Mouse (Mus musculus) gastrocnemius, adult 18-20 months (tissue): ENCODE data around the gene Tns1. TPM values are rescaled to one million over a fixed set of nuclear protein-coding genes. Genes with fewer than 3 reads are reported as not detected.
A peak's percentile ranks its signal among the peaks of the same experiment; 100 is the strongest.

Experiments used
- DNase-seq: peaks from one replicate; pipeline ENCODE4 v3.0.0; 2021; ENCODE audit warnings: low spot score
- total RNA-seq, 2 experiments: library from RNA; stranded (reverse); gene quantifications; 2 replicates each; pipeline ENCODE4 v1.2.3; 2021

The Tns1 gene
- total RNA-seq, 2 experiments from 2014 or later, result 226 to 298 TPM

DNA sequence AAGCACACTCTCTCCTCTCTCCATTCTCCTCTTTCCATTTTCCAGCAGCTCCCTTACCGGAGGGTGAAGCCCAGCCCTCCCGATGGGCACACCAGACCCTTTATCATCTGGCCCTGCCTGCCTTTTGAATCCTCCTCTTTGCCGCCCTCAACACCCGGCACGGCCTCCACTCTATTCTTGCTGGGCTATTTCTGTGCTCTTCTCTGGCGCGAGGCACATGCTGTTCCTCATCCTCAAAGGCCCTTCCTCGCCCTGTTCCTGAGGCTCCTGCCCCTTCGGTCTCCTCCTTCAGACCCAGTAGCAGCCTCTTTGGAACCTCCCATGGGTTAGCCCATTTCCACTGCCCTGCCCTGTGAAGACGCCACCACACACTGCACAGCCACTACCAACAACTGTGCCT is 164.5 kb downstream of the Tns1 start:
- no peak for DNase-seq

DNA sequence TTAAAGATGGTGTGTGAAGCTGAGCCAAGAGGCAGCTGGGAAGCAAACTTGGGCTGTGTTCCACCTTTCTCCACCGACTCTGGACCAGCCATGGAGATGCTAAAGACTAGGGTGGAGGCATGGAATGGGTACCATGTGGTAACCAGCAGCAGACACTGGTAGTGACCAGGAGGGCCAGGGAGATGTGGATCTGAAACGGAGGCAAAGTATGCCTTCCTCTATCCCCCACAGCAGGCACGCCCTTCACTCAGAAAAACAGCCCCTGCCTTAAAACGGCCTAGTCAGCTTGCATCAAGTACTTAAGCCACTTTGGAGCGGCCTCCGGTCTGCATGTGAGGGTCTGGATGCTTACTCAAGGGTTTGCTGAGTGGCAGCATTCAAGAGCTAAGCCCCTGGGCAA is 164.9 kb downstream of the Tns1 start:
- no peak for DNase-seq

DNA sequence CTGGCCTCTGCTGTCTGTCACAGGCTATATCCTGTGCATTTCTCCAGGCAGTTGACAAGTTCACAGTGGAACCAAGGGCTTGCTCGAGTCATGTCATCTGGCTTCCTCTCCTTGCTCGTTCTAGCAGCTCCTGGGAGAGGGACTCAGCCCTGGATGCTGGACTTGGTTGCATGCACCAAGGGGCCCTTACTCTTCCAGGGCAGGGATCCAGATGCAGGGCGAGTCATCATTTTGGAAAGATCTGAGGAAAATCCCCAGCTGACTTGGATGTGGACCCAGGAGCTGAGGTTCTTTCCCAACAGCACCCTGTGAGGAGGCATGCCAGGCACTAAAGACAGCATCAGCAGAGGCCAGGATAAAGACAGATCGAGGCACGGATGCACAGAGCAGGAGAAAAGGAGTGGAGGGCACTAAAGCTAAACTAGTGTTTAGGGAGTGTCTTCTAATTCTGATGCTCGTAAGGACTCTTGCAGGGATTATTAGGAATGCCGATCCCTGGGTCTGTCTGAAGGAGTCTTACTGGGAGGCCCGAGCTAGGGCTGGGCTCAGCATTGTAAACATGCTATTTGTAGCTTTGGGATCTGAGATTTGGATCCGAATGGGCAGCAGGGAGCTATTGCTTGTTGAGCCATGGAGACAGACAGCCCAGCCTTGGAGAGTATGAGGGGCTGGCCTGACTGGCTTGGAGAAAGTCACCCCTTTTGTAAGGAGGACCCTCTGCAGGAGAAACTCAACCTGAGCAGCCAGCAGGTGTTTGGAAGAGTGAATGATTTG is 165.9 kb downstream of the Tns1 start:
- DNase-seq, result peak; percentile 78

DNA sequence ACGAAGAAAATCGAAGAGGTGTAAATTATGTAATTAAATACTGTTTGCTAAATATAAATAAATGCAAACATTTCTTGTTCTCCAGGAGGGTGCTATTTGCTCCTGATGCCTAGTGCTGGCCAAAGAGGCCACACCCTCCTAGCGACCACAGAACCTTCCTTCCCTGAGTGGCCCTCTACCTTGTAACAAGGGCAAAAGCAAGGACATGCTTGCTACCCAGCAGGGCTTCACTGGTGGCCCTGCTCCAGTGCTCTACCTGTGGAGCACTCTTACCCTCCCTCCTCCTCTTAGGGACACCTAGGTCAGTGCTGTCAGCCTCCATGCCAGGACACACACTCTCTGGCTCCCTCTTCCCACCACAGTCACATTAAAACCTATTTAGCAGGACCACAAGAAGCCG is 166.8 kb downstream of the Tns1 start:
- no peak for DNase-seq

DNA sequence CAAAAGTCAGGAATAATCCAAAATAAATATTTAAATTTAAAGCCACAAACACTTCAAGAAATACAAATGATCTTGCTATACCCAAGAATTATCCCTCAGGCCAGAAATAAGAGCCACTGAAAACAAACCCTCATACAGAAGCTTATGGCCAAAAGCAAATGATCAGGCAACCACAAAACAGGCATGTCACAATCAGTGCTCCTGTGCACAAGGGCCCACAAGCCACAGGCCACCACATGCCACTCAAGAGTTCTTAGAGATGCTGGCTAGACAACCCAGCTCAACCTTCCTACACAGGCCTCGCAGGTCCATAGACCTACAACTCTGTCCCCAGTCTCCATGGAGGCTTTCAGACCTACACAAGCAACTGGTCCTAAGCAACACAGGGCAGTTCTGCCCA is 167.9 kb downstream of the Tns1 start:
- no peak for DNase-seq

DNA sequence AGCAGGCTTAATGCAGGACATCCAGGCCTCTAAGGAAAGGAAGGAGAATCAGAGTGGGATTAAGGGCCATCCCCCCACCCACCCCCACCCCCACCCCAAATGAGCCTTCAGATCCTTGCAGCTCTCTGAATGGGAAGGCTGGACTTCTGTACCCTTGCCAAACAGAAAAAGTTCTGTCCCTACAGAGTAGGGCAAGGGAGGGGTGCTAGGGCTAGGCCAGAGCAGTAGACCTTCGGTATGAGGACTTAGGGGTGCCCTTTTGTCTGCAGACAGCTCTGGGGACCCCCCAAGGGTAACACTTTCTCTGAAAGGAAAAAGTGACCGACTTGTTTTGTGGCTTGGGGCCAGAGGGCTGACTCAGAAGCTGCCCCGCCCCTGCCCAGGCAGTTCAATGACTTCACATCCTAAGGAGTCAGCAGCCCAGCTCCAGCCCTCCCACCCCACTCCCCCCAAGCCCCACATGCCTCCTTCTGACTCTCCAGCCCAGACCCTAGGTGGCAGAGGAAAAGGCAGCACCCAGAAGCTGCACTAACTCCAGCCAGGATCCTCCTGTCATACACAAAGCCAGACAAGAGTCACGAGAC is 168.9 kb downstream of the Tns1 start:
- DNase-seq, result peak; percentile 78

DNA sequence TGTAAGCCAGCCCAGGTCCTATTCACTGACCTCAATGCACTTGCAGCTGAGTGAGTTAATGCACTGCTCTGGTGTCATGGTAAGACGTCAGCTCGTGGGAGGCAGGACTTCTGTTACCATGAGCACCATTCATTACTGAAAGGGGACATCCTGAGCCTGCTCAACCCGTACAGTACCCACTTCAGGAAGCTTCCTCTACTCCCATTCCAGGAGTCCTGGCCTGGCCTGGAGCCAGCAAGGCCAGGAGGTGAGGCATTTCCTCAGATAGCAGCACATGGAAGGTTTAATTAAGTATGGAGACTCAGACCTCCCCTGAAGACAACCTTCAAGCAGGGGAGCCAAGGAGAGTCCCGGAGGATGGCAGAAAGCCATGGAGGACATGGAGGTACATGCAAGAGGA is 169.6 kb downstream of the Tns1 start:
- no peak for DNase-seq

DNA sequence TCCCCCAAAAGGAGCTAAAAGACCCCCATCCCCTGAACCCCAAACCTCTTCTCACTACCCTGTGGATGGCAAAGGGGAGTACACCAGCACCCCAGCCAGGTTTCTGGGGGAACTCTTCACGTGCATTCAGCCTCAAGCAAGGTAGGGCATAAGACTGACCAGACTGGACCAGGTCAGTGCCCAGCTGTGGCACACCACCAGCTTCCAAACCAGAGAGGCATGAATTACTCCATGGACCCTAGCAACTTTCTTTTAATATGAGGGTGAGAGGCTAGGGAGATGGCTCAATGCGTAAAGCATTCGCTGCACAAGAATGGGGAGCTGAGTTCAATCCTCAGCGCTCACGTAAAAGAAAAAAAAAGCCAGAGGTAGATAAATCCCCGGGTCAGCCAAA is 170.2 kb downstream of the Tns1 start:
- no peak for DNase-seq

DNA sequence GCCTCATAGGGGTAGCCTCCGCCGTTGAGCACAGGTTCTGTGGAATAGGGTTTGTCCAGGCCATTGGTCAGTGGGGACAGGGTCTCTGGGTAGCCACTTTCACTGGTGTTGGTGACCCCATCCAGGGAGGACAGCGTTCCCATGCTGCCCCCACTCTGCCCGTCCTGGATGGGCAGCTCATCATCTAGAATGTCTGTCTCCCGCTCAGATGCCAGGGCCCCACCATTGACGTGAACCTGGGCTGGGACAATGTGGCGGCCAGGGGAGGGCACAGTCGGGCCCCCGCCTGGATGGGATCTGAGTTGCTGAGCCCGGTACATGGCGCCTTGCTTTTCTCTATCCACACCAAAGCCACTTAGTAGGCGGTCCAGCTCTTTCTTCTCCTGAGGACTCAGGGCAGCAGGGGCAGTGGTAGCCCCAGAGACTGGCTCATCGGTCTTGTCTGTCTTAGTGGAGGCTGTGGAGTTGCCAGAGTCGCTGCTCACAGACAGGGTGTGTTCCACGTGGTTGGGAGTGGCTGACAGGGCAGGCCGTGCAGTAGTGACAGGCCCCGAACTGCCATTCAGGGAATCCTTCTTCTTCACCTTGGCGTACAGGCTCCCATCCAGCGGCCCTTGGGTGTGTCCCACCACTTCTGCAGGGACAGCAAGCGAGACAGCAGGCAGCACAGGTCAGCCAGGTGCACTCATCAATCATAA is 170.8 kb downstream of the Tns1 start:
- no peak for DNase-seq

DNA sequence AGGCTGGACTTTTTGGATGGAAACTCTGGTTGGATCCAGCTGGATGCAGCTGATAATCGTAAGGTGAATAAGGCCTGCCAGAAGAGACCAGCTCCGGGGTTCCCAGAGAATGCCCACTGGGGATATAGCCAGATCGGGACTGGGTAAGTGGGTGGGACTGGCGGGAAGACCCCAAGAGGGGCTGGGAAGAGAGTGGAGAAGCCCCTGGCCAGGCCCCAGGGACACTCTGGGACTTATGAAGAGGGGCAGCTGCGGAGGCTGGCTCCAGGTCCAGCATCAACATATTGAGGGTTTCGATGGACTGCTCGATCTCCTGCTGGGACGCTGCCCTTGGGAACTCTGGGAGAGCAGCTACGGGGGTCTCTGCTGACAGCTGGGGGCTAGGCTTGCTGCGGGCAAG is 171.7 kb downstream of the Tns1 start:
- DNase-seq, result no peak

DNA sequence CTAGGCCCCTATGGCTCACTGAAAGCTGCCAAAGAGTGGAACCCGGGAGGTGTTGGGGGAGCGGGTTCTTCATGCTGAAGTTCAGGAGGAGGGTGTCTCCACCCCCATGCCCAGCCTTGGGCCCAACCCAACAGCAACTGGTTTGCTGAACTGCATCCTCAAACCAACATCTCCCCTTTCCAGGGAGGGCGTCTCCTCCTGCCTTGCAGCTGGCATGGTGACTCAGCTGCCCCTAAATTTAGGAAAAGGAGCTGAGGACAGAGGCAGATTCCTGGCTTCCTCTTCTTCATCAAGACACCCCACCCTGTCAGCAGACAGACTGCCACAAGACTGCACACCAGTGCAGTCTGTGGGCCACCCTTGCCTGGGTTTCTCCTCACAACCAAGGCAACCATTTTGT is 173.1 kb downstream of the Tns1 start:
- no peak for DNase-seq

DNA sequence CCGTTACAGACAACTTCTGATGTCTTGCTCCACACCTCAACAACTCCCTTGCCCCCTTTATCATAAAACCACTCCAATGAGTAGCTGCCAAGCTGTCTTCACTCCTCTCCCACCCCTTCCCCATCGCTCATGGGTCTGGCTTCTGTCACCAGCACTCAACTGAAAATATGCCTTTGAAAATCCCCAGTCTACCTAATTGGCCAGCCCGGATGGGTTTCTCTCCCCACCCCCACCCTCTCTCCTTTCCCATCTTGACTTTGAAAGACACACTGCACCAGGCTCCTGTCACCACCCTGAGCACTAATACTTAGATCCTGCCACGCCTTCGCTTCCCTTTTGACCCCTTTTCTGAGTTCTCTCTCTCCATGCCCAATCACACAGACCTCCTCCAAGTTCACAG is 175.5 kb downstream of the Tns1 start:
- DNase-seq, result no peak

DNA sequence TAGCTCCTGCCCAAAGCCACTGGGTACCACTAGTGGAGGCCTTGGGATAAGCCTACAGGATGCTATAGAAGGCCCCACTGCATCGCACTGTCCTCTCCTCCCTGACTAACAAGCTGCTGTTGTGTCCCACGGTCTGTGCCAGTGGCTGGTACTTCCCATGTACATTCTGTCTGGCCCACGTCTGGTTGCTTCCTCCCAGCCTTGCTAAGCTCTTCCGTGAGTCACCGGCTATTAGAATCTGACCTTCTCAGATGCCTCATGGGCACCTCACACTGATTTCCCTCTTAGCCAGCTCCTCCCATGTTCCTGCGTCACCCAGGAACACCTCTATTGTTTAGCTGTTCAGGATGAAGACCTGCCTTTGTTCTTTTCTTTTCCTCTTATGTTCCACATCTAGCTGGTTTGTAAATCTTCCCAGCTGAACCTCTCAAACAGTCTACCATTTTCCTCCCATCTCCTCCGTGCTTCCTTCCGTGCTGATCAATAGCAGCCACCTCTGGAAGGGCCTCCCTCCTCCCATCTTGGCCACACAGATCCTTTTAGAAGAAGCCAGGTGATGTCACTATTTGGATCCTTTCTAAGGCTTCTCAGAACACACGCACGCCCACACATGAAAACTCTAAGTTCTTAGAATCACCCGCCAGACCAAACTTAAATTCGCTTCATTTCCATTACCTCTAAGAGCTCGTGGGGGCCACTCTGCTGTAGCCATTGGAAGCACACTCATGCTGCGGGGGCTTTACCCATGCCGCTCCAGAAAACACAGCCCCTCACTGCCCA is 176.5 kb downstream of the Tns1 start:
- no peak for DNase-seq

DNA sequence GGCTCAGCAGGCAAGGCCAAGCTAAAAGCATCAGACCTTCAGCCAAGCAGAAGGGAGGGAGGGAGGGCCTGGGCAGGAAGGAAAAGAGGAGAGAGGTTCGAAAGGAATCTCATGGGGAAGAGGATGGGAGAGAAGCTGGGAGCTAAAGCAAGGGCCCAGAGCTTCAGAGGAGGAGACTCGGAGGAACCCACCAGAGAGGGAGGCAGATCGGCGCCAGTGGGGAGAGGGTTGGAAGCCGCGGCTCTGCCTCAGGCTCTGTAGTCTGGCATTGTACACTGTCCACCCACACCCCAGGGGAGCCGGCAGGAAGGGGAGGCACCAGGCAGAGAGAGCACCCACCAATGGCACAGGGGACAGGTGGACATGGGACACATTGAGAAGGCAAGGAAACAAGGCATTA is 177.5 kb downstream of the Tns1 start:
- no peak for DNase-seq

DNA sequence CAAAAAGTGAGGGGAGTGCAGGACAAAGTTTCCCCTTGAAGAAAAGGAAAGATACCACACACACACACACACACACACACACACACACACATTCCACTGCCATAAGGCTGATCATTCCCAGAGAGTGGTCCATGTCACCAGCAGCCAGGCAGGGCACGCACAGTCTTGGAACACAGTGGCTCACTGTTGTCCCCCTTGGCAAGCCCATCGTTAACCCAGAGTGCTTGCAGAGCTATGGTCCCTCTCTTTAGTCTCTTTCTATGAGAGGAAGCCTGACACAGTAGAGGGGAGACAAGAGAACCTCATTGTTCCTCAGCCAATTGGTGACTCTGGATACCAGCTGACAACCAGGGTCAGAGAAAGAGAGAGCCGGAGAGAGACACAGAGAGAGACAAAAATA is 179.9 kb downstream of the Tns1 start:
- no peak for DNase-seq

DNA sequence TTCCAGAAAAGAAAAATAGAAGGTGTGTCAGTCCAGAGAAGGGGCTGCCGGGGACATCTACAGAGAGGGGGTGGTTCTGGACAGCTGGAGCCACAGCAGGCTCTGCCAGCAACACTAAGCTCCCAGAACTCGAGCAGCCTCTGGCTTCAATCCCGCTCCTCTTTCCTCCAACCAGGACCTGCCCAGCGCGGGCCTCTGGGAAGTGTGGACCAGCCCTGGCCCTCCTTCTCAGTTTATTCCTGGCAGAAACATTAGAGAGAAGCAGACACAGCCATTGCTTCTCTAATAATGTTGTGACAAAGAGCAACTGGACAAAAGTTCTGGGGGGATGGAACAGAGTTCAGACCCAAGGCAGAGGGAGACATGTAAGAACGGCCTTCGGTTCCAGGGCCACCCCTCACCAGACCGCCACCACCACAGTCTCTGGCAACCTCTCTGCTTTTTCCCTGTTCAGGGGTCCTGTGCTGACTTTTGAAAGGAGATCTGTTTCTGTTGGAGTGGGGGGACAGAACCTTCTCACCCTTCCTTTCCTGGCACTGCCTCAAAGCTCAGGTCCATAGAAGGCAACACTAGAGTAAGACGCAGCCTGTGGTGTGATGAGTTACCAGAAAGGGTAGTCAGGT is 180.5 kb downstream of the Tns1 start:
- DNase-seq, result peak; percentile 92

DNA sequence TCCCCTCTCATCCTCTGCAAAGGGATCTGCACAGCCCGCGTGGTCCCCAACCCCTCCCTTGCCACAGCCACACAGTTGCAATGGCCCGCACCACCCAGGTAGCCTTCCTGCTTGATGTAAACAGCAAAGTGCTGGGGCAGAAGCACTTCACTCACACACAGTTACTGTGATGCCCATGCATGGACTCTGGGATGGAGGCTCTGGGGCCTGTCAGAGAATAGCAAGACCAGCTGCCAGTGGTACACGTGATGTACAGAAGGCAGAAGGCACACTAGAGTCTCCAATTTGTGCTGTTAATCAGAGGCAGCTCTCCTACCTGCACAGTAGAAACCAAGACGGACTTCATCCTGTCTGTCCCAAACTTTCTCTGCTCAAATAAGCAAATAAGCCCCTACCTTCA is 181.0 kb downstream of the Tns1 start:
- DNase-seq, result no peak

DNA sequence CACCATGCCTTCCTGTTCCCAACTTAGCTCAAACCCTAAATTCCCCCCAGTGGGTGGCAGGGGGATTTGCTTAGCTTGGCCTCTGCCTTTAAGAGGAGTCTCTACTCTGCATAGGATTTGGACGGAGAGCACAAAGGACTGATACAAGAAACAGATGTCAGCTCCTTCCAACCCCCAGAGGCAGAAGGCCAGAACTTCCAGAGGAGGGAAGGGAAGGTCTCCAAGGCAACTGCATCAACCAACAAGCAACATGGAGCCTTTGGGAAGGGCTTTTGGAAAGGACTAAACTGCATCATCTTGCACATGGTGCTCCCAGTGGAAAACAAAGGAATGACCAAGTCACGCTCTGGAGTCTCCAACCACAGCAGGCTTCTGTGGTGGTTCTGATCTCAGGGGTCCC is 182.0 kb downstream of the Tns1 start:
- peak; percentile 84 for DNase-seq

DNA sequence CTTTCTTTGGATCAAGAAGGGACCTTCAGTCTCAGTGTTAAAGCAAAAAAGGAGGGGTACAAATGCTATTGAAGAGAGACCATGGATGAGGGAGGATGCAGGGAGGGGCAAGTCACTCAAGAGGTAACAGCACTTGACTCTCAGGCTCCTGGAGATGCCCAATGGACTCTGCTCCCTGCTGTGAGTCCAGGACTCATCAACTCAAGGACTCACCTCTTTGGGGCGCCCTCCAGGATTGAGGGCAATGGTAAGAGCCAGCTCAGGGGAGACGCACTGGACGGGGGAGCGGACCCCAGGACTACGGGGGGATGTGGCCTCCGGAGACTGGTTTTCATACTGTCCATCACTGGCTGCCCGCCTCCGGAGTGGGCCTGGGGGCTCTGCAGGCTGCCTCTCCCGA is 182.6 kb downstream of the Tns1 start:
- no peak for DNase-seq

DNA sequence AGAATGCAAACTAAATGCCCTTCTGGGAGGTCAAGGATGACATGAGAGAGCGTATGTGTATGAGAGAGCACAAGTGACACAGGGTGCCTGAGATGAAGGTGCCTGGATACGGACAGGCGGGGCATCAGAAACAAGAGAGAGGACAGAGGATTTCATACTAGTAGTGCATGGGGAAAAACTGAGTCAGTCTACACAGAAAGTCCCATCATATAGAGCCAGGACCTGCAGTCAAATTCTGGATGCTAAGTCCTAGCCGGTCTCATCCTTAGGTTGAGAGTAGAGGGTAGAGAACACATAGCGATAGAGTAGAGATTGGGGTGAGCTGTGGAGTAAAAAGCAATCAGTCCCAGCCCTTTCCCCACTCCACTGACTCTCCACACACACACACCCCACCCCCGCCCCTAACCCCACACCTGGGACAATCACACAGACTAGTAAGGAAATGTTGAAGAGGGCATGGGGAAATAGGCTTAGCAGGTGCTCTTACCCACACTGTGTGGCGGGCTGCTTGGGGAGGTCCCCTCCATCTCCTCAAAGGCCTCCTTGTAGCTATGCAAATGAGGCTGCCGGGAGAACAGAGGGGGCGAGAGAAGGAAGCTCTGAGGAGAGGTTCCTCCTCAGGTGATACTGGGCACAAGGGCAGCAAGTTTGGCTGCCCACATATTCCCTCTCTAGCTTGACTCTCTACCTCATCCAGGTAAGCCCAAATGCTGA is 183.6 kb downstream of the Tns1 start:
- no peak for DNase-seq

DNA sequence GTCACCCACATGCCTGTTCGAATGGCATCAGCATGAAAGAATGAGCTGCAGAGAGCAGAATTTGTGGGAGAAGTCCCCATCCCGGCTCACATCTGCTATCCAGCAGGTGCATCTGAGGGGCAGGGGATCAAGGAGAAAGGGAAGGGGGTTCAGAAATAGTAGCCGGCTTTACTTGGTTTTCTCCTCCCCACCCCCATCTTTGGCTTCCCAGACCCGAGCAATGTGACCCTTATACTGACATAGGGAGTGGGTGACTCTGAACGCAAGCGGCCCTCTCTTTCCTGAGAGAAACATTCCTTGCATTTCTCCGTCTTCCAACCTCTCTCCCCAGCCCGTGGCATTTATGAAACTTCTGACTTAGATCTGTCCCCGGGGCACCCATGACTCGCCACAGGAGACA is 185.7 kb downstream of the Tns1 start:
- no peak for DNase-seq
